ENCODE assay signal across 10 mouse cellular contexts in the genomic region with DNA sequence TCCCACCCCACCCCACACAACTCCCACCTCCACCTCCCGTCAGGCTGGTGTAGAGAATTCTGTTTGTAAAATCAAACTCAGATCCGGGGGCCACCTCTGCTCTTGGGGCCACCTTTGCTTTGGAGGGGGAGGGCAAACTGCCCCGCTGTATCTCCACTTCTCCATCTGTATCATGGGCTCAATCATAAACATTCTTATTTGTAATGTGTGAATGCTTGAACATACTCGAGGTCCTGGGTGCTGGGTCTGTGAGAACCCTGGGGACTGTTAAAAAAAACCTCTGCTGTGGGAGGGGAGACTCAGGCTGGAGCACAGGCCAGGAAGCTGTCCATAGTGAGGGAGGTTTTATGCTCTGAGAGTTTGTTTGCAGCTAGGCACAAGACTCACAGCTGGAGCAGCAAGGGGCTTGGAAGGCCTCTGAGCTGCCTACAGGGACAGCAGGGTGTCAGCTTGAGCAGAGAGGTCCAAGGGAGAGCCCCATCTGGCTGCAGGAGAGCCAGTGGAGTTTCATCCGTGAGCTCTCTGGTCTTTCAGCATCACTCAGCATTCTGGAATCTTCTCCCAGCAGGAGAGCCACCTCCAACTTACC. TPM values are rescaled to one million over a fixed set of nuclear protein-coding genes. Genes with fewer than 3 reads are reported as not detected.
A peak's percentile ranks its signal among the peaks of the same experiment; 100 is the strongest.
DNase-seq lines count a peak whose midpoint lies in the region; ATAC-seq and TF ChIP-seq lines count a peak whose summit lies in the region.
"Had no signal": no experiment of that assay in that cellular context is flagged by ENCODE, and none has a peak within 500 bp of the region (broad histone marks: within the 10 kb centered on the region; RNA-seq: fewer than 3 reads in every experiment).

No protein-coding gene starts in this region.

- H3K4me2 ChIP-seq in heart, embryonic 13.5 days = no peak overlapping the region
- no peak overlapping the region for H3K4me2 ChIP-seq in liver, embryonic 11.5 days

- peak overlapping the region; percentile 4; the same call in 1 of the 2 replicates for H3K27ac ChIP-seq in left cerebral cortex, adult 2 months
- H3K27ac ChIP-seq in embryonic facial prominence, embryonic 10.5 days (replicated peaks) = peak overlapping the region; percentile 68
- H3K27ac ChIP-seq in heart, embryonic 13.5 days (replicated peaks) = peak overlapping the region; percentile 52
- peak overlapping the region; percentile 39; the same call in 1 of the 2 replicates for H3K27ac ChIP-seq in liver, embryonic 11.5 days (ENCODE audit: low read depth, low read length)
- H3K27ac ChIP-seq in thymus, adult 2 months (ENCODE audit: control insufficient read depth, insufficient read depth, low read length) = no peak overlapping the region
- H3K27ac ChIP-seq: macrophage had no signal

- ATAC-seq in heart, embryonic 13.5 days (ENCODE audit: extremely low read depth, insufficient number of reproducible peaks, low FRiP score, low TSS enrichment) = no peak
- ATAC-seq in liver, embryonic 11.5 days (replicated peaks; ENCODE audit: low FRiP score) = no peak

- H3K9ac ChIP-seq in heart, embryonic 13.5 days = 0 out of 2 replicates have a peak overlapping the region, but pooled peaks have one; percentile 33
- no peak overlapping the region for H3K9ac ChIP-seq in liver, embryonic 11.5 days (ENCODE audit: low read depth, low read length)

- no peak; the same call in 1 of the 2 replicates for TF ChIP-seq CTCF in left cerebral cortex, adult 2 months (IDR thresholded peaks at IDR 0.05)
- no peak for TF ChIP-seq CTCF in thymus, adult 2 months (IDR thresholded peaks at IDR 0.05; ENCODE audit: borderline replicate concordance, control insufficient read depth, extremely low read depth, insufficient read depth, low read length, poor library complexity)

- 35% methylated on average over 5 of the region's 5 CpGs for WGBS in embryonic facial prominence, embryonic 10.5 days
- WGBS in heart, embryonic 13.5 days = 21% methylated on average over 5 of the region's 5 CpGs
- WGBS in liver, embryonic 11.5 days = 37% methylated on average over 5 of the region's 5 CpGs
- WGBS in thymus, adult 2 months = 71% methylated on average over 5 of the region's 5 CpGs

- intact Hi-C loops in left cerebral cortex, adult 2 months (cut with DNase I) = no loop called here

- TF ChIP-seq POLR2A in thymus, adult 2 months (IDR thresholded peaks at IDR 0.05; ENCODE audit: control insufficient read depth, extremely low read depth, insufficient read depth, low read length, poor library complexity) = no peak

- H3K4me1 ChIP-seq in embryonic facial prominence, embryonic 10.5 days = peaks cover 55% of the 10 kb centered on the region
- H3K4me1 ChIP-seq in heart, embryonic 13.5 days = peaks cover 44% of the 10 kb centered on the region
- H3K4me1 ChIP-seq in liver, embryonic 11.5 days (replicated peaks; ENCODE audit: control insufficient read depth, insufficient read depth, low read length) = peaks cover 11% of the 10 kb centered on the region
- H3K4me1 ChIP-seq in thymus, adult 2 months (replicated peaks; ENCODE audit: control insufficient read depth, insufficient read depth, low read length) = peaks cover 25% of the 10 kb centered on the region

- H3K27me3 ChIP-seq in embryonic facial prominence, embryonic 10.5 days (replicated peaks; ENCODE audit: low read depth, poor library complexity, severe bottlenecking) = no peaks in the 10 kb centered on the region
- H3K27me3 ChIP-seq in heart, embryonic 13.5 days (replicated peaks) = no peaks in the 10 kb centered on the region
- no peaks in the 10 kb centered on the region for H3K27me3 ChIP-seq in liver, embryonic 11.5 days (replicated peaks; ENCODE audit: control insufficient read depth, insufficient read depth, low read length)
- no peaks in the 10 kb centered on the region for H3K27me3 ChIP-seq in thymus, adult 2 months (ENCODE audit: control insufficient read depth, insufficient read depth, low read length)

- H3K9me3 ChIP-seq in embryonic facial prominence, embryonic 10.5 days = no peaks in the 10 kb centered on the region
- no peaks in the 10 kb centered on the region for H3K9me3 ChIP-seq in heart, embryonic 13.5 days
- H3K9me3 ChIP-seq in liver, embryonic 11.5 days (ENCODE audit: control insufficient read depth, low read length) = no peaks in the 10 kb centered on the region

- H3K36me3 ChIP-seq in embryonic facial prominence, embryonic 10.5 days (replicated peaks) = no peaks in the 10 kb centered on the region
- no peaks in the 10 kb centered on the region for H3K36me3 ChIP-seq in heart, embryonic 13.5 days
- no peaks in the 10 kb centered on the region for H3K36me3 ChIP-seq in liver, embryonic 11.5 days (ENCODE audit: control insufficient read depth, insufficient read depth, low read length)
- H3K36me3 ChIP-seq in thymus, adult 2 months (ENCODE audit: control insufficient read depth, insufficient read depth, low read length) = no peaks in the 10 kb centered on the region

- no peak for DNase-seq in left cerebral cortex, adult 2 months (ENCODE audit: extremely low spot score in 1 of 2, low spot score in 2 of 2)
- no peak for DNase-seq in left cerebral cortex, adult 9 months (ENCODE audit: low spot score in 2 of 2)
- DNase-seq in embryonic facial prominence, embryonic 10.5 days (ENCODE audit: low spot score) = no peak
- DNase-seq in liver, embryonic 11.5 days (ENCODE audit: low spot score) = no peak
- no peak for DNase-seq in T-cell, adult 2 months (ENCODE audit: low spot score)
- DNase-seq in thymus, adult 2 months = no peak
- no peak for DNase-seq in testis, postnatal 14 days (ENCODE audit: low spot score)
- DNase-seq: cerebellum, postnatal 36 days had no signal

- H3K4me3 ChIP-seq in left cerebral cortex, adult 2 months = no peak overlapping the region
- no peak overlapping the region for H3K4me3 ChIP-seq in embryonic facial prominence, embryonic 10.5 days
- no peak overlapping the region for H3K4me3 ChIP-seq in heart, embryonic 13.5 days
- no peak overlapping the region for H3K4me3 ChIP-seq in liver, embryonic 11.5 days (ENCODE audit: low read depth, low read length)
- no peak overlapping the region for H3K4me3 ChIP-seq in thymus, adult 2 months (ENCODE audit: control insufficient read depth, insufficient read depth, low read length)

RNA-seq across cellular contexts. Expression of a gene that starts 15.7 kb away (rescaled TPM):
- total RNA-seq in left cerebral cortex, adult 2 months (2021) = 1 to 10 TPM; 5.0 to 8.0 TPM
- polyA plus RNA-seq in embryonic facial prominence, embryonic 10.5 days (2016; fragmentation: Nextera tagmentation; extraction: Ambion mirVana) = 3.6 and 3.7 TPM in 2 replicates
- 4.9 and 6.0 TPM in 2 replicates for polyA plus RNA-seq in heart, embryonic 13.5 days (2015; fragmentation: Nextera tagmentation; extraction: Ambion mirVana)
- 17.1 and 21.0 TPM in 2 replicates for polyA plus RNA-seq in liver, embryonic 11.5 days (2014; fragmentation: Nextera tagmentation; extraction: Ambion mirVana)
- polyA plus RNA-seq in thymus, adult 2 months (2012; rRNA removed) = 6.2 and 7.2 TPM in 2 replicates
